Mouse (Mus musculus) lung, adult 2 months (tissue): ENCODE data around the gene Tom1.

Experiments used
- CTCF ChIP-seq: fragments of 200-500 bp; IDR thresholded peaks from 2 replicates; pipeline ENCODE4 v1.5.1; 2011; ENCODE audit warnings: mild to moderate bottlenecking, low read length, control low read depth; ENCODE audit not compliant: insufficient read depth
- POLR2A ChIP-seq: fragments of 200-500 bp; IDR thresholded peaks from 2 replicates; pipeline ENCODE4 v1.6.1; 2011; ENCODE audit warnings: low read depth, mild to moderate bottlenecking, control low read depth, low read length, borderline replicate concordance; ENCODE audit errors: extremely low read depth

GRCm38 (mm10) chr8:75018274-75018972, 15.1 kb upstream of the Tom1 start:
- TF ChIP-seq CTCF (no peak), POLR2A (no peak)
